Mouse (Mus musculus): ENCODE measurements around the gene Etv4.

- TF ChIP-seq USF1 (IDR thresholded peaks at IDR 0.05; ENCODE audit: low read depth, low read length): no peak
- TF ChIP-seq HCFC1 (IDR thresholded peaks at IDR 0.05; ENCODE audit: low read depth, low read length): no peak
- no peak for TF ChIP-seq CTCF (conservative IDR thresholded peaks at IDR 0.05 in 1 of 2, IDR thresholded peaks at IDR 0.05 in 1 of 2; ENCODE audit: low read depth in 2 of 2, low read length in 2 of 2)
- TF ChIP-seq POLR2A (IDR thresholded peaks at IDR 0.05; ENCODE audit: low read depth, low read length): no peak
- TF ChIP-seq CHD1 (IDR thresholded peaks at IDR 0.05; ENCODE audit: low read depth, low read length): no peak
- no peak for TF ChIP-seq TBP (conservative IDR thresholded peaks at IDR 0.05; ENCODE audit: low read depth, low read length)
- no peak for TF ChIP-seq POLR2AphosphoS2 (IDR thresholded peaks at IDR 0.05; ENCODE audit: low read depth, low read length)
- TF ChIP-seq CHD2 (IDR thresholded peaks at IDR 0.05; ENCODE audit: low read length): no peak
- no peak for TF ChIP-seq MAFK (IDR thresholded peaks at IDR 0.05; ENCODE audit: insufficient replicate concordance, low read length)
- no peak for TF ChIP-seq MAX (IDR thresholded peaks at IDR 0.05; ENCODE audit: low read length)
- no peak for TF ChIP-seq MAZ (IDR thresholded peaks at IDR 0.05; ENCODE audit: low read depth, low read length)
- no peak for TF ChIP-seq RCOR1 (conservative IDR thresholded peaks at IDR 0.05; ENCODE audit: low read depth, low read length)
- no peak for TF ChIP-seq SIN3A (IDR thresholded peaks at IDR 0.05; ENCODE audit: low read length)
- no peak for TF ChIP-seq NELFE (IDR thresholded peaks at IDR 0.05; ENCODE audit: low read depth, low read length)
These were observed 25.6 kb downstream of the Etv4 start for GRCm38 (mm10) chr11:101759530-101759929.
